8 mouse cellular contexts compared by ENCODE assay signal in genomic region chr2:118245914-118246313, GRCm38 (mm10). TPM values are rescaled to one million over a fixed set of nuclear protein-coding genes. Genes with fewer than 3 reads are reported as not detected.
DNase-seq lines count a peak whose midpoint lies in the region; ATAC-seq lines count a peak whose summit lies in the region.

No protein-coding gene starts in this region.

- DNase-seq in NIH3T3 (ENCODE audit: low read depth) = peak; percentile 90
- DNase-seq in cerebellum, adult 11 months = peak; percentile 47
- DNase-seq in forebrain, embryonic 14.5 days (ENCODE audit: low spot score) = peak; percentile 92
- peak; percentile 61 to 81 for DNase-seq in layer of hippocampus, postnatal 14 days (ENCODE audit: low spot score in 2 of 2)
- peak; percentile 57 to 81 for DNase-seq in right cerebral cortex, postnatal 10 days (ENCODE audit: low spot score in 2 of 2)
- DNase-seq in urinary bladder, postnatal 14 days (ENCODE audit: low spot score) = peak; percentile 79

- WGBS in forebrain, embryonic 14.5 days = 11% methylated on average over 10 of the region's 10 CpGs
- WGBS in hindbrain, embryonic 12.5 days = 16% methylated on average over 10 of the region's 10 CpGs

- H3K36me3 ChIP-seq in forebrain, embryonic 14.5 days (ENCODE audit: control insufficient read depth, insufficient read depth, low read length) = no peaks in the 10 kb centered on the region
- H3K36me3 ChIP-seq in hindbrain, embryonic 12.5 days = no peaks in the 10 kb centered on the region

- H3K9ac ChIP-seq in forebrain, embryonic 14.5 days (ENCODE audit: low read length) = no peak overlapping the region
- H3K9ac ChIP-seq in hindbrain, embryonic 12.5 days = no peak overlapping the region

- H3K4me2 ChIP-seq in forebrain, embryonic 14.5 days (ENCODE audit: low read length) = no peak overlapping the region
- H3K4me2 ChIP-seq in hindbrain, embryonic 12.5 days (replicated peaks) = no peak overlapping the region

- no peaks in the 10 kb centered on the region for H3K9me3 ChIP-seq in forebrain, embryonic 14.5 days (replicated peaks; ENCODE audit: control insufficient read depth, low read length)
- H3K9me3 ChIP-seq in hindbrain, embryonic 12.5 days (replicated peaks) = no peaks in the 10 kb centered on the region

- no peak overlapping the region for H3K4me3 ChIP-seq in forebrain, embryonic 14.5 days (ENCODE audit: low read depth, low read length)
- no peak overlapping the region for H3K4me3 ChIP-seq in hindbrain, embryonic 12.5 days

- no peaks in the 10 kb centered on the region for H3K27me3 ChIP-seq in forebrain, embryonic 14.5 days (replicated peaks; ENCODE audit: control insufficient read depth, insufficient read depth, low read length)
- H3K27me3 ChIP-seq in hindbrain, embryonic 12.5 days = no peaks in the 10 kb centered on the region

- peak; percentile 89 for ATAC-seq in forebrain, embryonic 14.5 days
- ATAC-seq in hindbrain, embryonic 12.5 days (ENCODE audit: low FRiP score) = peak; percentile 85
- ATAC-seq in megakaryocyte, adult 5-6 weeks (ENCODE audit: poor library complexity, severe bottlenecking) = peak; percentile 86

- H3K4me1 ChIP-seq in forebrain, embryonic 14.5 days (ENCODE audit: control insufficient read depth, insufficient read depth, low read length) = no peaks in the 10 kb centered on the region
- H3K4me1 ChIP-seq in hindbrain, embryonic 12.5 days = 0 out of 2 replicates have a peak, but pooled peaks cover 2% of the 10 kb centered on the region

- H3K27ac ChIP-seq in forebrain, embryonic 14.5 days (ENCODE audit: low read depth, low read length) = no peak overlapping the region
- H3K27ac ChIP-seq in hindbrain, embryonic 12.5 days = no peak overlapping the region

RNA-seq across cellular contexts. Expression of gene Fsip1, which starts 10.9 kb away (rescaled TPM):
- 4.2 and 4.3 TPM in 2 replicates for polyA plus RNA-seq in forebrain, embryonic 14.5 days (2014; fragmentation: Nextera tagmentation; extraction: Ambion mirVana)
- 2.5 and 3.3 TPM in 2 replicates for polyA plus RNA-seq in hindbrain, embryonic 12.5 days (2016; fragmentation: Nextera tagmentation; extraction: Ambion mirVana)
- 1 to 10 TPM in 1 of 2 experiments, under 1 TPM in 1; 0.81 to 1.3 TPM for total RNA-seq in layer of hippocampus, postnatal 14 days (2021)
- total RNA-seq in megakaryocyte, adult 5-6 weeks (2015) = not detected in 2 replicates
- 0.07 TPM in 1 of 2 replicates, not detected in the other for total RNA-seq in megakaryocyte, adult 5-6 weeks (2017)
